Mouse (Mus musculus) brain, embryonic 14.5 days (tissue): ENCODE data around the gene Cad.

Experiments used
- CTCF ChIP-seq: fragments of 200-500 bp; IDR thresholded peaks from 2 replicates; pipeline ENCODE4 v1.5.1; 2012; ENCODE audit warnings: inconsistent platforms, mild to moderate bottlenecking, moderate library complexity, borderline replicate concordance; ENCODE audit not compliant: insufficient read depth, insufficient read length; ENCODE audit errors: extremely low read depth
- POLR2A ChIP-seq: fragments of 200-500 bp; IDR thresholded peaks from 2 replicates; pipeline ENCODE4 v1.6.1; 2012; ENCODE audit warnings: mild to moderate bottlenecking, inconsistent platforms, borderline replicate concordance; ENCODE audit not compliant: poor library complexity, insufficient read depth, insufficient read length, severe bottlenecking; ENCODE audit errors: extremely low read depth

GRCm38 (mm10) chr5:31054261-31055215, at the start of gene Cad:
- TF ChIP-seq POLR2A (peak; percentile 68), CTCF (no peak)
